Mouse (Mus musculus) brain, adult 2 months (tissue): Measurements from ENCODE around the gene Dbt.
A peak's percentile ranks its signal among the peaks of the same experiment; 100 is the strongest.
"Not testable (repeated sequence)": the region's sequence is repeated elsewhere in the genome, so short reads cannot be mapped to it uniquely, and the experiment has no call there.

ENCODE experiments used
- DNase-seq: peaks from one replicate; pipeline ENCODE4 v3.0.0; 2011; ENCODE audit warnings: low read depth, low spot score

Dbt gene

DNA sequence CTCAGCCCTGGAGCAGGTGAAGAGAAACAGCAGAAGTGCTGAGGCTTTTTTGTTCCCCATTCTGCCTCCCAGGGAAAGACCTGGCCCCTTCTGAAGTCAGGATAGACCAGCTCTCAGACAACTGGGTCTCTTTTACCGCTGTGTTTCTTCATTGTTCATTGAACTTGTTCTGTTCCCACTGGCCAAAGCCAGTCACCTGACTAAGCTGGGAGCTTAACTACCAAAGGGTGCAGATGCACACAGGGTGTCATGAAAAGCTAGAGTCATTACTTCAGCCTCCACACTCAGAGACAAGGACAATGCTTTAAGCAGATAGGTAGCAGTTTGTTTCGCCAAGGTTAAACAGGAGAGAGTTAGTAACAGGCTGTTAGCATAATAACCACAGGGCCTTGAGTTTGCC, 29.2 kb downstream of the Dbt start:
- DNase-seq: no peak

GRCm38 (mm10) chr3:116542532-116542931, 29.7 kb downstream of the Dbt start:
- no peak for DNase-seq

- DNase-seq: no peak
Measured at GRCm38 (mm10) chr3:116547430-116547829, 34.6 kb downstream of the Dbt start.

DNA sequence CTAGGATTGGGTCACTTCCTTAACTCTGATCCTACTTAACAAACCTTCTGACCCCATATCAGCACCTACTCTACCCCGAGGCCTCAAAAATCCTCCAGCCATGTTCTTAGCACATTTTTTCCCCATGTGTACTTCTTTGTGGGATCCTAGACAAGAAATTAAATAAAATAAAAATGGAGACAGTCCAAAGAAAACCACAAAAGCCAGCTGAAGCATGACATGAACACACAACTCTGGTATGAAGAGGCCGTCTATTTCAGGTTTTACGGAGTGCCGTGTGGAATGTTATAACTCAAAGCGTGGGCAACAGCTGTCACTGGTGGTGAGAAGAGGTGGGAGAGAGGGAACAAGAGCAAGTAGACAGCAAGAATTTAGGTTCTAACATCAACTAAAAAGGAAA, 38.5 kb downstream of the Dbt start:
- DNase-seq: peak; percentile 61

DNA sequence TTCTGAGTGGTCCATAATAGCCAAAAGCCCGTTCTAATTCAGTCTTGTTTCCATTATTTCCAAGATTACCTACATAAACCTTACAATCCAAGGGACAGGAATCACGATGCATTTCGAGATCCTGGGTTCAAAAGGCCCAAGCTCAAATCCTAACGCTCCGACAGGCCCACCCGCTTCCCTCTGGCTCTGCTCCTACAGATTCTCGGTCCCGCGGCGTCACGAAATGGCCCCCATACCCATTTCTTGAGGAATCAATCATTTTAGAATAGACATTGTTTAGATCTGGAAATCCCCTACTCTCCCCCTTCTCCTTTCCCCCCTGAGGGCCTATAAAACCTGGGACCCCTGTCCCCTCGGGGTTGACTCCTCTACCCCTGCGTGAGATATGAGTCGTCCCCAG, 48.4 kb downstream of the Dbt start:
- DNase-seq: not testable (repeated sequence)

DNA sequence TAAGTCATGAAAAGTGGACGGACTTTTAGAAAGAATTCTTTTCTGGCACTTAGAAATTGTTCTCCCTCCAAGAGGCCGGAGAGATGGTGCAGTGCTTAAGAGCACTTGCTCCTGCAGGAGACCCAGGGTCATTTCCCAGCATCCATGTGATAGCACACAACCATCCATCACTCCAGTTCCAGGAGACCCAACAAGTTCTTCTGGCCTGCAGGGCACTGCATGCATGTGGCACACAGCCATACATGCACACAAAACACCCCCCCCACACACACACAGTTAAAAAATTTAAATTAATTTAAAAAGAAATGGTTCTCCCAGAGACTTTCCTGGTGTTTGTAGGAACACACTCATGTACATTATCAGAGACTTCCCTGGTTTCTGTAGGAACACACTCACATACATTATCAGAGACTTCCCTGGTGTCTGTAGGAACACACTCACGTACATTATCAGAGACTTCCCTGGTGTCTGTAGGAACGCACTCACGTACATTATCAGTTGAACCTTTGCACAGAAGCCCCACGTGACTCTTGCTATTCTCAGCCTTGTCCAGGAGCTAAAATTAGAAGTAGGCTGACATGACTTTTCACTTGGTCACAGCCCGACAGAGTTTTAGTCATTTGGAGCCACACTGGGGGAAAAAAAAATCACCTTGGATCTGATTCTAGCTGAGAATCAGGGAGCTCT, 49.7 kb downstream of the Dbt start, which contains the start of gene Lrrc39:
Gene Lrrc39, plus strand, starts transcription at position 566 of the 687 bp plus-strand sequence.
- no peak for DNase-seq

DNA sequence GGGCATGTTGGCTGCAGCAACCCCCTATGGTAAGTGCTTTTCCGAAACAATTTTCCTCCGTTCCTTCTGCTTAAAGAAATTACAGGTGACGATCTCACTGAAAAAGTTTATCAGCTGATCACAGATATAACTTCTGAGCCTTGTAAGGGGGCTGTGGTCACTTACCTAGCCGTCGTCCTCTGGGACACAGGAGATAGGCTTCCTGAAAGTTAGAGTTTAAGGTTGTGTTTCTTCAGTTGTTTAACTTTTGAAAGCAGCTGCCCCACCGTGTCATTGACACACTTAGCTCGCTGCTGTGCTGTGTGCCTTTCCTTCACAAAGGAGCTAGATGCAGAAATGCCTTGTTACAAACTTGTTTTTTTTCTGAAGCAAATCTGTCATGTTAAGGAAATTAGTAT, 50.2 kb downstream of the Dbt start:
- DNase-seq: no peak

GRCm38 (mm10) chr3:116570628-116571027, 57.8 kb downstream of the Dbt start:
- DNase-seq: no peak

DNA sequence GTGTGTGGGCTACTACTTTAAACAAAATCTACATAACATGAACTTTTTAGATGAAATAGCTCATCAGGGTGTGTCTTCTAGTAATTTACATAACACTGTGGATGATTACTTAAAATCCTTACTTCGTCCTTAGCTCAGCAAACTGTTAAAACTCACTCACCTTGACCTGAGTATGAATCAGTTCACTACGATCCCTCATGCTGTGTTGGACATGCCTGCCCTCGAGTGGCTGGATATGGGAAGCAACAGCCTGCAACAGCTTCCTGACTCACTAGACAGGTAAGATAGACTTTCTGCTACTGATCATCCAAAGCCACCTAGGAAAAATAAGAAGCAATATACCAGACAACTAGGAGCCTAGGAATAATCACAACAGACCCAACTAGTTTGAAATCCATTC, 64.4 kb downstream of the Dbt start:
- peak; percentile 16 for DNase-seq

DNA sequence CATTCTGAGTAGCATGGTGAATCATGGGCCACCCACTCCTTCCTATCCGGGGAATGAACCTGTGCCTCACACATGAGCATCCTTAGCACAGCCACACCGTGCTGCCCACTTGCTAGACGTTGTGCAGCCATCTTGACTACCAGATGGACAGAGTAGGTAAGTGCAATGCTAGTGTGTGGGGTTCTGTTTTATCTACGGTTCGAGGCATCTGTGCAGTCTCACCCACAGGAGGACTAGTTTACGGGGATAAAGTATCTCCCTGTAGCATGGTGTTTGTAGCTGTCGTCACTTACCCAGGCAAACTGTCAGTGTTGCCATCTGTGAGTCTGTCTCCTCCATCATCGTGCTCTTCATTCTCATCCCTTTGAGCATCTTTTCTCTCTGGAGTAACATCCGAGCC, 69.3 kb downstream of the Dbt start:
- peak; percentile 80 for DNase-seq

- DNase-seq: peak; percentile 56
Measured at GRCm38 (mm10) chr3:116594076-116594727, 81.3 kb downstream of the Dbt start.

DNA sequence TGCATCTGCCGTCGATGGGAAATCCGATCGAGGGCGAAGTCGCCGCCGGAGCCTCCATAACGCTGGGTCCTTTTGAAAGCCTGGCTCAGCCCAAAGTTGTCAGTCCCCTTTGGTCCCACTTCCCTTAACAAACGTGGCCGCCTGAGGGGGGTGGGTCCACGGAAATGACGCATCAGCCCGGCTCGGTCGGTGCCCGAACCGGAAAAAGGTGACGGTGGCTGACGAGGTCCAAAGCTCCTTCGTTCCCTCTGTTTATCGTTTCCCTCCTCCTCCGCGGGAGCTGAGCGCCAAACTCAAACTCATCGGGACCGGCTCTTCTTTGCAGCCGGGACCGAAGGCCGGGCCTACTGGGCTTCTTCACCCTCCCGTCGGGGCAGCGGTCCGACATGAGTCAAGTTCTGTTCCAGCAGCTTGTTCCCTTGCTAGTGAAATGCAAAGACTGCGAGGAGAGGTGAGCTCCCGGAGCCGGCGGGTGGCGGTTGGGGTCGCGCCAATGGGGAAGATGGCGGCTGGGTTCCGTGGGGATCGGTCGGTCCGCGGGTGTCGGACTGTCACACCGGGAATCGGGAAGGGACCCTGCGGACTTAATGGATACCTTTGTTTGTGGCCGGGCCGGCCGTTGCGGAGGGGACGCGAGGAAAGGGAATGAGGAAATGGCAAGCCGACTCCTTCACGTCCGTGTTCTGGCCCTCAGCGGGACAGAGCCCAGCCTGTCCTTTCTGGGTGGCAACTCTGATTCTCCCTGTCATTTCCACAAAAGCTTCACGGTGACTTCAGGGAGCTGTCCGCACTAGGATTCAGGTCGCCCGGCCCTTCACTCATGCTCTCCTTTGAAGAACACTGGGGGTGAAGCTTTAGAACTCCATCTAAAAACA, 82.1 kb downstream of the Dbt start, which contains the start of gene Sass6:
Gene Sass6, plus strand, starts transcription at position 255 of the 875 bp plus-strand sequence.
- DNase-seq: peak; percentile 99

DNA sequence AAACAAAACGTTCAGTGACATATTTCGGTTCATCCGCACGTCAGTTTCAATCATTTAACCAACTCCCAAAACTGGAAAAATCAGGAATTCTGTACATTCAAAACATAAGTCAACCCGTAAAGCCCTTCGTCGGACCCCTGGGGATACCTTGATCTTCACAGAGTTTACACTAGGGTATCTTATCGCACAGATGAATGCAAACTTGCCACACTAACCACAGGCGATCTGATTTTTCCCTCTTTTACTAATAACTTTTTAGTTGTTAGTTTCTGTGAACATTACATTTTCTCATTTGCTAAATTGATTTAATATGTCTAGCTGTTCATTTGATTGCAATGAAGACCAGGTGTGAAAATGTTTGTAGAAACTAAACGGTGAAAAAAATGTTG, 82.7 kb downstream of the Dbt start:
- no peak for DNase-seq
